Mouse (Mus musculus) small intestine, adult 2 months (tissue): ENCODE measurements around the gene Grm4.

Experiments used
- CTCF ChIP-seq: fragments of 200-500 bp; IDR thresholded peaks from 2 replicates; pipeline ENCODE4 v1.5.1; 2012; ENCODE audit warnings: low read depth, mild to moderate bottlenecking, control low read depth, inconsistent platforms, low read length, moderate library complexity, mixed read lengths; ENCODE audit not compliant: insufficient replicate concordance, insufficient read length; ENCODE audit errors: extremely low read depth
- POLR2A ChIP-seq: fragments of 200-500 bp; IDR thresholded peaks from 2 replicates; pipeline ENCODE4 v1.6.1; 2012; ENCODE audit warnings: low read depth, mild to moderate bottlenecking, control low read depth, inconsistent platforms, low read length, moderate library complexity

- TF ChIP-seq CTCF, result no peak
- no peak for TF ChIP-seq POLR2A
Observed at GRCm38 (mm10) chr17:27451216-27451615, 70.0 kb downstream of the Grm4 start.
